ENCODE assay signal across 8 mouse cellular contexts in the genomic region with DNA sequence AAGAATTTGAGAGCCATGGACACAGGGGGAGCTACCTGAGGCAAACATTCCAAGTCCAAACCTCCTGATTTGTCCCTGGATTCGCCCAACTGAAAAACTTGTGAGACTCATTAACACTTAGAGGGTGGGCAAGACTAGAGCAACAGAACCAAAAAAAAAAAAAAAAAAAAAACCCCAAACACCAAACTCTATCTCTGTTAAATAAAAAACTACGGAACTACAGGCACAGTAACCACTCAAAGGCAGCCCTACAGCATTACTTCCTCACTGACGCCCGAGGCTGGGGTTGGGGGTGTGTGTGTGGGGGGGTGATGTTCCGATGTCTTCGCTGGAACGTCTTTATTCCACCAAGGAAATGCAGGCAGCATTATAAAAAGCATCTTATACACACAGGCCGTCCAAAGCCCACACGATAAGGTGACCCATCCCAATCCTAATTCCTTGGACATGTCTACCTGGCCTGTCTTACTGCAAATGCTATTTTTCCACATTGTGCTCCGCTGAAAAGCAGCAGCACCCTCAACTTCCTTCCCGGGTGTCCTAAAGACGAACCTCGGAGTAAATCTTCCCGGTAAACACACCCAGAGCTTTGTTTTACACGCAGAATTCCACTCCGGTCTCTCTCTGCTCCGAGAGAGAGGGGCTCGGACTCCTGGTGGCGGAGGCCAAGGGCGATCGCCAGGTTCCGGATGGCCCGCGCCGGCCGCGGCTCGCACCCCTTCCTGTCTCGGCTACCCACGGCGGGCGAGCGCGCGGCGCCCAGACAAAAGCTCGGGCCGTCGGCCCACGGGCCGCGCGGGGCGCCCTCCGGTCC. TPM values are rescaled to one million over a fixed set of nuclear protein-coding genes. Genes with fewer than 3 reads are reported as not detected.
DNase-seq lines count a peak whose midpoint lies in the region; ATAC-seq lines count a peak whose summit lies in the region.

No protein-coding gene starts in this region.

- 1% methylated on average over 44 of the region's 45 CpGs for WGBS in kidney, embryonic 14.5 days
- 5% methylated on average over 45 of the region's 45 CpGs for WGBS in midbrain, embryonic 11.5 days

- no peak for DNase-seq in kidney, adult 8-10 months
- peak; percentile 49 for DNase-seq in adrenal gland, postnatal 14 days
- peak; percentile 47 for DNase-seq in kidney, postnatal 14 days
- DNase-seq in midbrain, embryonic 11.5 days (ENCODE audit: low spot score, missing footprints) = peak; percentile 94
- DNase-seq in thymus, postnatal 36 days = peak; percentile 41 to 52

- no peaks in the 10 kb centered on the region for H3K36me3 ChIP-seq in kidney, embryonic 14.5 days (ENCODE audit: control insufficient read depth, insufficient read depth, low read length)
- H3K36me3 ChIP-seq in midbrain, embryonic 11.5 days (ENCODE audit: control insufficient read depth, insufficient read depth, low read length) = no peaks in the 10 kb centered on the region

- H3K9ac ChIP-seq in kidney, embryonic 14.5 days (ENCODE audit: low read depth, low read length) = peak overlapping the region; percentile 97
- peak overlapping the region; percentile 95 for H3K9ac ChIP-seq in midbrain, embryonic 11.5 days (ENCODE audit: low read length)

- ATAC-seq in kidney, embryonic 14.5 days (ENCODE audit: low FRiP score, low TSS enrichment) = no peak
- ATAC-seq in granulocyte monocyte progenitor cell, adult 5-6 weeks (replicated peaks; ENCODE audit: poor library complexity, severe bottlenecking) = peak; percentile 23
- no peak; the same call in 1 of the 2 replicates for ATAC-seq in midbrain, embryonic 11.5 days (ENCODE audit: low FRiP score)
- ATAC-seq in erythroid progenitor cell, adult 5-6 weeks (replicated peaks; ENCODE audit: low FRiP score, poor library complexity, severe bottlenecking) = no peak

- peak overlapping the region; percentile 88 for H3K4me2 ChIP-seq in kidney, embryonic 14.5 days (replicated peaks; ENCODE audit: low read depth, low read length)
- peak overlapping the region; percentile 73 for H3K4me2 ChIP-seq in midbrain, embryonic 11.5 days

- no peaks in the 10 kb centered on the region for H3K27me3 ChIP-seq in kidney, embryonic 14.5 days (ENCODE audit: control insufficient read depth, insufficient read depth, low read length)
- H3K27me3 ChIP-seq in midbrain, embryonic 11.5 days (ENCODE audit: control insufficient read depth, insufficient read depth, low read length) = no peaks in the 10 kb centered on the region

- H3K4me3 ChIP-seq in kidney, embryonic 14.5 days (ENCODE audit: low read length) = peak overlapping the region; percentile 87
- H3K4me3 ChIP-seq in midbrain, embryonic 11.5 days (ENCODE audit: low read depth, low read length) = peak overlapping the region; percentile 89

- peak overlapping the region; percentile 92 for H3K27ac ChIP-seq in kidney, embryonic 14.5 days (ENCODE audit: low read depth, low read length)
- H3K27ac ChIP-seq in midbrain, embryonic 11.5 days (ENCODE audit: low read depth, low read length) = peak overlapping the region; percentile 89; the same call in 1 of the 2 replicates

- H3K9me3 ChIP-seq in kidney, embryonic 14.5 days (ENCODE audit: control insufficient read depth, low read length) = no peaks in the 10 kb centered on the region
- H3K9me3 ChIP-seq in midbrain, embryonic 11.5 days (ENCODE audit: control insufficient read depth, low read length) = no peaks in the 10 kb centered on the region

- peaks cover 31% of the 10 kb centered on the region for H3K4me1 ChIP-seq in kidney, embryonic 14.5 days (ENCODE audit: control insufficient read depth, insufficient read depth, low read length)
- H3K4me1 ChIP-seq in midbrain, embryonic 11.5 days (ENCODE audit: control insufficient read depth, insufficient read depth, low read length) = peaks cover 18% of the 10 kb centered on the region

RNA-seq across cellular contexts. Expression of gene Rnf34, which starts 49.3 kb away (rescaled TPM):
- 33.4 and 35.1 TPM in 2 replicates for polyA plus RNA-seq in kidney, embryonic 14.5 days (2014; fragmentation: Nextera tagmentation; extraction: Ambion mirVana)
- total RNA-seq in adrenal gland, postnatal 14 days (2021) = 21.7 and 27.2 TPM in 2 replicates
- total RNA-seq in granulocyte monocyte progenitor cell, adult 5-6 weeks (2014; fragmentation: Nextera tagmentation) = 19.2 and 20.4 TPM in 2 replicates
- total RNA-seq in granulocyte monocyte progenitor cell, adult 5-6 weeks (2017) = 17.5 and 21.6 TPM in 2 replicates
- polyA plus RNA-seq in midbrain, embryonic 11.5 days (2014; fragmentation: Nextera tagmentation; extraction: Ambion mirVana) = 54.9 and 65.9 TPM in 2 replicates
- total RNA-seq in erythroid progenitor cell, adult 5-6 weeks (2015; ENCODE audit: low replicate concordance) = 5.8 and 29.3 TPM in 2 replicates
- total RNA-seq in erythroid progenitor cell, adult 5-6 weeks (2017; ENCODE audit: low replicate concordance) = 7.6 and 10.4 TPM in 2 replicates

Comparison
In these comparisons a context has a peak if more than half of its experiments do, and no peak if none do; other contexts are left out.
1. DNase-seq: peak in adrenal gland, postnatal 14 days (single experiment), kidney, postnatal 14 days (single experiment), midbrain, embryonic 11.5 days (single experiment) and thymus, postnatal 36 days (2 of 2); none in kidney, adult 8-10 months (0 of 2).